Mouse (Mus musculus) urinary bladder, adult 18-20 months (tissue): Measurements from ENCODE around the gene Mrtfa.

ENCODE experiments used
- DNase-seq, 2 experiments: peaks; one replicate each; pipeline ENCODE4 v3.0.0; 2022; ENCODE audit warnings: low spot score in 2 of 2, mixed read lengths in 2 of 2

Gene Mrtfa

DNA sequence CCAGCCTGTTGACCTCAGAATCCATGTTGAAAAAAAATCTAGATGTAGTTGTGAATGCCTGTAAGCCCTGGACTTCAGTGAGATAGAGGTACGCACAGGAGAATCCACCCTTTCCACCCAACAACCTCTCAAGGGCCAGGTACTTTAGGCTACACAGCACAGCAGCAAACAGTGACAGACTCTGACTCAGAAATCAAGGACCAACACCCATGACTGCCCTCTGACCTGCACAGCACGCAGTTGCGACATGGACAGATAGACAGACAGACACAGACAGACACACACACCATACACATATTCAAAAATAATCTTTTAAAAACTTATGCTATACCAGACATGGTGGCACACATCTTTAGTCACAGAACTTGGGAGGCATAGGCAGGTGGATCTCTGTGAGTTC is 34.7 kb downstream of the Mrtfa start:
- no peak for DNase-seq

DNA sequence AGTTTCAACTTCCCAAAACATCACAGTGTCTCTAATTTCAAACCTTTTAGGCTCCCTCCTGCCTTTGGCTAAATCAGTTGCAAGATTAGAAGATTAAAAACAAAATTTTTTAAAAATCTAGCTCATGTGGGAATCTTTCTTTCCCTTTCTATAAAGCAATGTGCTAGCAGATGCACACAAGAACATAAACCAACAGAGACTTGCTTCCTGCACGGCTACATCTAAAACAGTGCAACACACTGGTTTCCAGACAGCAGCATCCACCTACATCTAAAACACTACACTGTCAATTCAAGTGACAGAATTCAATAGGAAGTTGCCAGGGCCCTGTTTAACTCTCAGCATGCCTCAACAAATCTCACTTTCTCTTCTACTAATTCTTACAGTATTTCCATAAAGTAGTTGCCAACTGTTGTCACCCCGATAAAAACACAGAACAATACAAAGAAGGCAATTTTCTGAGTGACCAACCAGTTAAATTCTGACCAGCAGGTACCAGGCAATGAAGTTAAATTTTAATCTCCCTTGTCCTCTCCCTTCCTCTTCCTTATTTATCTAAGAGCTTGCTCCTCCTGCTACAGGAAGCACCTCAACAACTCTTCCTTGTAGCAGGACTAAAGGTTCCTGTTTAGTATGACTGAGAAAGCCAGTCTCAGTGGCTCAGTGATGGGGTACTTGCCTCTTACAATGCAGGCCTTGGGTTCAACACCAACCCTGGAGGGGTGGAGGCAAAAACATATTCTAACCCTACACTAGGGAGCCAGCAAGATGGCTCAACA is 35.5 kb downstream of the Mrtfa start:
- DNase-seq, result no peak

GRCm38 (mm10) chr15:81141956-81142576 is 48.5 kb downstream of the Mrtfa start:
- DNase-seq, result no peak

GRCm38 (mm10) chr15:81140004-81140403 is 50.6 kb downstream of the Mrtfa start:
- DNase-seq, result no peak

- no peak for DNase-seq
Measured at GRCm38 (mm10) chr15:81137298-81137697, 53.3 kb downstream of the Mrtfa start.

DNA sequence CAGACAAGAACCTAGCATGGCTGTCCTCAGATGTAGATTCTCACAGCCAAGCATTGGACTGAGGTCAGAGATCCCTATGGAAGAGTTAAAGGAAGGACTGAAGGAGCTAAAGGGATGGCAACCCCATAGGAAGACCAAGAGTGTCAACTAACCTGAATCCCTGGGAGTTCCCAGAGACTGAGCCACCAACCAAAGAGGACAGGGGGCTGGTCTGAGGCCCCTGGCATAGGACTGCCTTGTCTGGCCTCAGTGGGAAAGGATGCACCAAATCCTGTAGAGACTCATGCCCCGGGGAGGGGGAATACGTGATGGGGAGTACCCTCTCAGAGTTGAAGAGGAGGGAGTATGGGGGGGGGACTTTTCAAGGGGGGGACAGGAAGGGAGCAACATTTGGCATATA is 56.8 kb downstream of the Mrtfa start:
- DNase-seq, result no peak

- no peak for DNase-seq
Measured at GRCm38 (mm10) chr15:81131152-81131551, 59.4 kb downstream of the Mrtfa start.

GRCm38 (mm10) chr15:81129970-81130369 is 60.6 kb downstream of the Mrtfa start:
- no peak for DNase-seq

DNA sequence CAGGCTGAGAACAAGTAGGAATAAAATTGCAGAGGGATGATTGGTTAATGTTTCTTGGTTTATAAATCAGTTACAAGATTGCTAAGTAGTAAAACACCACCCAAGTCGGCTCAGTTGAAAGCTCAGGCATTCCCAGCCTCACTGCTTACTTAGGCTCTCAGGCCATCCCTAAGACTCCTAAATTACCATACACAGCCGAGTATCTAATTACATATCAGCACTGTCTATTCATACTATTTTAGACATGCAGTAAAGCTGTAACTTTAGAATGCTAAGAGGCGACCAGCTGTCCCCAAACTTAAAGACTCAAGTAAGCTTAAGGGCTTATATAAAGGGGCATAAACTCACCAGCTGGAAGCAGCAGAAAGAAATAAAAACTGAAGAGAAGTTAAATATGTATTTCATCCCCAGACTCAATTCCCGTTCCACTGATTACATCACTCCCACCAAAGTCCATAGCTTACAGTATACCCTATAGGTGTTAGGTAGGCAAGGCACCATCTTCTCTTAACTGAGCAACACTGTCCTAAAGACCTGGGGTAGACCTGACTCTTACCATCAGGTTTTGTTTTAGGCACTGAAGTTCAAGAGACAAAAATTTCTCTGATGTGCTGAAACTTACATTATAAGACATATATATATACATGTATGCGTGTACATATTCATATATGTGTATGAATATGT is 62.3 kb downstream of the Mrtfa start:
- DNase-seq, result no peak

GRCm38 (mm10) chr15:81124282-81124681 is 66.3 kb downstream of the Mrtfa start:
- DNase-seq, result no peak

- DNase-seq, result no peak
Measured at GRCm38 (mm10) chr15:81123122-81123521, 67.4 kb downstream of the Mrtfa start.

DNA sequence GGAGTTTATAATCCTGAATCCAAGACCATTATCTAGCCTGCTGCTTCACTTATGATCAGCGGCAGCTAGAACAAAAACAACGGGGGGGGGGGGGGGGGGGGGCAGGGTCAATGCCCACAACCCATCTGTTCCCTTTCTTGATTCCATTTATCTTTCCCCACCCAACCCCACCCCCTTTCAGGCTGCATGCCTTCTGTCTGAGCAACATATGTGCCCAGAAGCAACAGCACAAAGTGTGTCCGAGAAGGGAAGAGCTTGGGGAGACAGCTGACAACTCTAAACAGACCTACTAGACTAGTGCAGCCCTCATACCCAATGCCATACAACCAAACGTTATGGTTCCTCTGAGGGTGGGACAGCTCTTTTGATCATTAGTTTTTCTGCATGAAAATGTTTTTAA is 68.0 kb downstream of the Mrtfa start:
- no peak for DNase-seq

DNA sequence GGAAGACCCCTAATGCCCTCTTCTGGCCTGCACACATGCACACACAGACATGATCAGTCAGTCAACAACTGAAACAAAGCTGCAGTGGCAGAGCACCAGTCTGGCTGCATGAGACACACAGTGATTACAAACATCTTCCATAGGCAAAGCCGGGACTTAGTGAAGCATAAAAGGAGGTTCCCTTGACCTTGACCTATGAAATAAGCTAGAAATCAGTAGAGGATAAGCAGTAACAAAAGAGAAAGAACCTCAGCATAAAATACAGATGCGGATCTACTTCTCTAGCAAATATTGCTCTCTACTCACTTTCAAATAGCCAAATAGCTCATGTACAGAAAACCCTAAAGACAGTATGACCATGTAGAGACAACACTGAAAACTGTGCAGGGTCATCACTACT is 68.5 kb downstream of the Mrtfa start:
- no peak for DNase-seq

DNA sequence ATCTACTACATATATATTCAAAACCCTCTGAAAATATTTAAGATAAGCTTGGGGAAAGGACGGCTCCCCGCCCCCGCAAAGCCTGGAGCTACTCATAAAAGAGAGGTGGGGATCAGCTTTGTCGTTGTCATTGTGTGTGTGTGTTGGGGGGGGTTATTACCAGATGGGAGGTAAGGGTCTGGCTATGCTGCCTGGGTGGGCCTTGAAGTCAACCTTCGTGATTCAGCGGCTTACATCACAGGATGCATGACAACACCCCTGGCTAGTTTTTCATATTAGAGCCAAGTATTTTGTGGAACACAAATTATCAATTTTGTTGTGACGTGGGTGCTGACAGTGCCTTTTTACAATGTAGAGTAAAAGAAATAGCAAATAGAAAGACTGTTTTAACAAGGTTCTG is 69.6 kb downstream of the Mrtfa start:
- no peak for DNase-seq

GRCm38 (mm10) chr15:81120140-81120539 is 70.4 kb downstream of the Mrtfa start:
- DNase-seq, result no peak

DNA sequence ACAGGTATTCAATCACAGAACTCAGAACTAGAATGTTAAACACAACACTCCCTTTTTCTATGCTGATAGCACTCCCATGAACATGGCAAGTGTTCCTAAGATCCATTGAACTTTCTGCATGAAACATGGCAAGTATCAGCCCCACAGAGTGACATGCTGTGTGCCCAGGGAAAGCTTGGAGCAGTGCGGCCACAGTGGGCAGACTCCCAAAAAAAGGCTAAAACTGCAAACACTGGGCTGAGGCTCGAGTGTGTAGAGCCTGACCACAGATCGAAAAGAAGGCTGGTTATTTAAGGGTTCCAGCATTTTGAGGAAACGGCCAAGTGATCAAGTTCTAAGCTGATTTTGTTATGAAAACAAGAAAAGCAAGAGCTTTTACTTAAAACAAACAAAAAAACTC is 72.3 kb downstream of the Mrtfa start:
- no peak for DNase-seq

DNA sequence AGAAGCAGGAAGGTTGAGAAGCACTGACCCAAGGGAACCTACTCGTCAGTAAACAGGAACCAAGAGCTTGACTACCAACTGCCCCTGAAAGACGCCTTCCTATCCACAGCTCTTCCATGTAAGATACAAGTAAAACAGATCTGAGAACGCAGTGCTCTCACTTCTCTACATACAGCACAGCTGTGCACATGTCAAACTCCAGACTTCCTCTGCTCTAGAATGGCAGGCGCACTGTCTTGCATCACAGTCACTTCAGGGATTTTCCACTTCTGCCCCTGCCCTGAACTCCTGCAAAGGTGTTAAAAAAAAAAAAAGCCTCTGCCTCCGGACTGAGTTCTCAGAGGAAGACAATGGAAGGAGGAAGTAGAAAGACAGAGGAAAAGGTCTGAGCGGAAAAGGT is 78.0 kb downstream of the Mrtfa start:
- DNase-seq, result no peak

DNA sequence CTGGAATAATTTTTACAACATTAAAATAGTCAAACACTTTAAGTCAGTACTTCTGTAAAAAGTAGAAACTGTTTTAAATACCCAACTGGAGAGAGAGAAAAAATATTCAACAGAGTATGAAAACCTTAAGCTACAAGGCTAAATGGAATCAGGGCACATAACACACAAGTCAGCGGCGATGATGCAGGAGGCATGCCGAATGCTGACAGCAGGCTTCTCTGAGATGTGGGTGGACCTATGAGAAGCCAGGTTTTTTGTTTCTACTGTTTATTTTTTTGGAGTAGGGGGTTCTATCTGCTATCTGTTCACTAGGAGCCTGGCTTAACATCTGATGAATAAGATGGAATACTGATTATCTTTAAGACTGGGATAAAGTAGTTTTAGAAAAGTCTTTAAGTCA is 80.2 kb downstream of the Mrtfa start:
- DNase-seq, result no peak

GRCm38 (mm10) chr15:81105962-81106361 is 84.6 kb downstream of the Mrtfa start:
- no peak for DNase-seq

DNA sequence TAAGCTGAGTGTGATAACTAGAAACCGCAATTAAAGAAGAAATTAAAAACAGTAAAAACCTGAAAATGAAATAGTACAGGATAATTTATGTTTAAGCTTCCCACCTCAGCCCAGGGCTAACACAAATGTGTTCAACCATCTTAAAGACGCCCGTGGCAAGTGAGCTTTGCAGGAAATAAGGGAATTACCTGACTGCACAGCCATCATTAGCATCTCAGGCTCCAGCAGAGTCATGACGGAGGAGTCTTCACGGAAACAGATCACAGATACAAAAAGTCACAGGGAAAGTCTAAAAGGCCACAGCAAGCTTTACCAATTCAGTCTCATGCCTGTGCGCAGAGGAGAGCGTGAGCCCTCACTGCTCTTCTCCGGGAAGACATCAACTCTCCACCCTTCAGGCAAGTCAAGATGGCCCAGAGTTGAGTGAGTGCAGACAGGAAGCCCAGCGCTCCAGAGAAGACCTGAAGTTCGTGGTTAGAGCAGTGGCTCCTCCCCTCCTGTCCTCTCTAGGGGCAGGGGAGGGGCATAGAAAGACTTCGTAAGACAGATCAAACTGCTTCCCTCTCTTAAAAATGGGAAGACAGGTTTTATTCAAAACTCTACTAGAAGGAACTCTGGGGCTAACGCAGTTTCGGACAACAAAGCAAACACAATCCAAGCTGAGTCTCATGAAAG is 85.8 kb downstream of the Mrtfa start:
- peak in 1 of 2 experiments; percentile 23 for DNase-seq

- no peak for DNase-seq
Measured at GRCm38 (mm10) chr15:81103500-81103899, 87.1 kb downstream of the Mrtfa start.

GRCm38 (mm10) chr15:81102274-81102879 is 88.2 kb downstream of the Mrtfa start:
- DNase-seq, result no peak
